Mouse (Mus musculus) liver (tissue): ENCODE measurements around the gene Car3.

Experiments used
- DNase-seq: peaks from one replicate; pipeline ENCODE4 v3.0.0-alpha.2; 2020; ENCODE audit warnings: mixed read lengths

Car3 gene

GRCm38 (mm10) chr3:14911992-14912582 lies 48.8 kb downstream of the Car3 start:
- DNase-seq = no peak

- no peak for DNase-seq
Observed at GRCm38 (mm10) chr3:14913774-14914173, 50.5 kb downstream of the Car3 start.

DNA sequence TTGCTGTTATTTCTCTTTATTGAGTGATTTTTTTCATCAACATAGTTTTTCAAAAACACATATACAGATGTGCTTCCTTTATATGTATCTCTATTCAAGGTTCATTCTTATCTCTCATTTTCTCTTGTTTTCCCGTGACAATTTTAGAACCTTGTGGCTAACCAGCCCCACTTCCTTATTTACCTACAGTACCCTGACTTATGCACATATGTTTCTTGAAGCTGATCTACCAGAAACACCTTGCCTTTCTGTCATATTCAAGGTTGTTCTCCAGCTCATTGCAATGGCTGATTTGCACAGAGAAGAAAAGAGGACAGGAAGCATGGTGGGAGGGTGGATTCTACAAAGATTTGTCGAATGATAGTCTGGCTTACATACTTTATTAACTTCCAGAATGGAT lies 52.0 kb downstream of the Car3 start:
- no peak for DNase-seq

DNA sequence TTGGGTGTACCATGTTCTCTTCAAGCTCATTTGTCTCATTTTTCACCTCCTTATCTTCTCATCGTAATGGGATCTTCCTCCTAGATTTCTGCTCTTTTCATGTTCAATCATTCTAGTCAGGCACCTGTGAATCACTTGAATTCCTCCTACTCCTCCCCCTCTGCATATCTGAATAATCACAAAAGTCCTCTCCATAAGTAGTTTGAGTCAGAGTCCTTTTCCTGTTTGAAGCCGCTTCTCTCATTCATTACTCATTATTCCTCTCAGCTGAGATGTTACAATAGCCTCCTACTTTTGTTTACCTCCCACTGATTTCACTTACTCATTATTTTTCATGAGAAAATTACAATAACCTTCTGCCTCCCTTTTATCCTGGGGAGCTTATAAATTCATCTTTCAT lies 53.9 kb downstream of the Car3 start:
- no peak for DNase-seq
